Mouse (Mus musculus): ENCODE results near the gene Prkcg. TPM values are rescaled to one million over a fixed set of nuclear protein-coding genes. Genes with fewer than 3 reads are reported as not detected.
"Not testable (repeated sequence)": the region's sequence is repeated elsewhere in the genome, so short reads cannot be mapped to it uniquely, and the experiment has no call there.

The Prkcg gene
- total RNA-seq, 2 experiments from 2014 or later, result 88.7 to 100 TPM

- intact Hi-C loops (cut with DNase I), result loop anchor here (10.0 kb wide), 1 partner anchor 66 kb away; no protein-coding TSS in a partner anchor
- DNase-seq, result peak; percentile 96
Measured at GRCm38 (mm10) chr7:3290257-3291033, 1.5 kb downstream of the Prkcg start.

GRCm38 (mm10) chr7:3291197-3291596 lies 2.2 kb downstream of the Prkcg start:
- intact Hi-C loops (cut with DNase I), result loop anchor here (10.0 kb wide), 1 partner anchor 66 kb away; no protein-coding TSS in a partner anchor
- DNase-seq, result no peak

GRCm38 (mm10) chr7:3291764-3292163 lies 2.8 kb downstream of the Prkcg start:
- DNase-seq, result no peak
- intact Hi-C loops (cut with DNase I), result loop anchor here (10.0 kb wide), 1 partner anchor 67 kb away; no protein-coding TSS in a partner anchor

- intact Hi-C loops (cut with DNase I), result loop anchor here (10.0 kb wide), 1 partner anchor 67 kb away; no protein-coding TSS in a partner anchor
- DNase-seq, result not testable (repeated sequence)
Measured at GRCm38 (mm10) chr7:3292271-3292670, 3.3 kb downstream of the Prkcg start.

- intact Hi-C loops (cut with DNase I), result loop anchor here (10.0 kb wide), 1 partner anchor 68 kb away; no protein-coding TSS in a partner anchor
Measured at GRCm38 (mm10) chr7:3292791-3293190, 3.8 kb downstream of the Prkcg start.

GRCm38 (mm10) chr7:3294794-3295193 lies 5.8 kb downstream of the Prkcg start:
- intact Hi-C loops (cut with DNase I), result loop anchor here (10.0 kb wide), 1 partner anchor 70 kb away; no protein-coding TSS in a partner anchor
- no peak for DNase-seq

More at GRCm38 (mm10) chr7:3292791-3293190, 3.8 kb downstream of the Prkcg start:
- peak; percentile 50 for DNase-seq

GRCm38 (mm10) chr7:3295321-3296110 lies 6.5 kb downstream of the Prkcg start:
- no peak for DNase-seq
- intact Hi-C loops (cut with DNase I), result loop anchor here (10.0 kb wide), 1 partner anchor 71 kb away; no protein-coding TSS in a partner anchor

GRCm38 (mm10) chr7:3296711-3297110 lies 7.7 kb downstream of the Prkcg start:
- intact Hi-C loops (cut with DNase I), result loop anchor here (10.0 kb wide), 1 partner anchor 72 kb away; no protein-coding TSS in a partner anchor
- no peak for DNase-seq

GRCm38 (mm10) chr7:3299941-3300617 lies 11.1 kb downstream of the Prkcg start:
- intact Hi-C loops (cut with DNase I), result loop anchor here (10.0 kb wide), 1 partner anchor 75 kb away; no protein-coding TSS in a partner anchor
- DNase-seq, result peak; percentile 21

- intact Hi-C loops (cut with DNase I), result no loop called here
- no peak for DNase-seq
Measured at GRCm38 (mm10) chr7:3300891-3301627, 12.1 kb downstream of the Prkcg start.

GRCm38 (mm10) chr7:3301628-3302555 lies 12.9 kb downstream of the Prkcg start:
- intact Hi-C loops (cut with DNase I), result no loop called here
- no peak for DNase-seq

GRCm38 (mm10) chr7:3302556-3303275 lies 13.7 kb downstream of the Prkcg start:
- intact Hi-C loops (cut with DNase I), result no loop called here
- no peak for DNase-seq

- intact Hi-C loops (cut with DNase I), result no loop called here
- peak; percentile 69 for DNase-seq
Measured at GRCm38 (mm10) chr7:3303276-3303781, 14.3 kb downstream of the Prkcg start.

GRCm38 (mm10) chr7:3303789-3304188 lies 14.8 kb downstream of the Prkcg start:
- intact Hi-C loops (cut with DNase I), result no loop called here
- DNase-seq, result no peak

- intact Hi-C loops (cut with DNase I), result no loop called here
- peak; percentile 34 for DNase-seq
Measured at GRCm38 (mm10) chr7:3304298-3304697, 15.3 kb downstream of the Prkcg start.

- intact Hi-C loops (cut with DNase I), result no loop called here
- DNase-seq, result no peak
Measured at GRCm38 (mm10) chr7:3306400-3306799, 17.4 kb downstream of the Prkcg start.

GRCm38 (mm10) chr7:3308646-3309045 lies 19.7 kb downstream of the Prkcg start:
- no peak for DNase-seq
- intact Hi-C loops (cut with DNase I), result no loop called here

- intact Hi-C loops (cut with DNase I), result no loop called here
- no peak for DNase-seq
Measured at GRCm38 (mm10) chr7:3310233-3310632, 21.3 kb downstream of the Prkcg start.
